Mouse (Mus musculus) B cell, adult 2 months (primary cell): Measurements from ENCODE around the gene Tubg2.
"Not testable (repeated sequence)": the region's sequence is repeated elsewhere in the genome, so short reads cannot be mapped to it uniquely, and the experiment has no call there.

Experiments used
- DNase-seq, 2 experiments: peaks; one replicate each; pipeline ENCODE4 v3.0.0; 2022

Tubg2 gene

DNA sequence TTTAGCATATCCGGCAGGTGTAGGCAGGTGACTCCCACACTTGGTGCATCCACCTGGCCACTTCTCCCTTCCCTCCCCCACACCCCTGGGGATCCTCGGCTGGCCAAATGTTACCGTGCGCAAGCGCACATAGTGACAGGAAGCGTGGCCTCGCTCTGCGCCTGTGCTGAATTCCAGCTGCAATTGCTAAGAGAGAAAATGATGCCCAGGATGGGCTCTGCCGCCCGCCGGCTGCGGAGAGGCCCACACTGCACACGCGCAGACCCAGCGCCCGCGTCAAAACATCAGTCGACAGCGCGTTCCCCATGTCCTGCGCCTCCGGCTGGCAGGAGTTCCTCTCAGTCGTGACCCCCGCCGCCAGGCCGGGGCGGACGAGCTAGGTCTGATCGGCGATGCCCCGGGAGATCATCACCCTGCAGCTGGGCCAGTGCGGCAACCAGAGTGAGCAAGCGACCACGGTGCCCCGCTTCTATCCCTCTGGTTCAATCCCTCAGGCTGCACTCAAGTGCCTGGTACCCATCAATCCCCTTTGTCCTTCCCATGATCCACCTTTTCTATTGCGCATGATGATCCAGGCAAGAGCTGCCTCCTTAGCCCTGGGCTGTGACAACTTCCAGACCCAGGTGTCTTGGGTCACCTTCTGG is at the start of gene Tubg2:
Gene Tubg2 (plus strand): TSS at position 180 of the 644 bp plus-strand sequence.
- DNase-seq: peak; percentile 68 to 72

DNA sequence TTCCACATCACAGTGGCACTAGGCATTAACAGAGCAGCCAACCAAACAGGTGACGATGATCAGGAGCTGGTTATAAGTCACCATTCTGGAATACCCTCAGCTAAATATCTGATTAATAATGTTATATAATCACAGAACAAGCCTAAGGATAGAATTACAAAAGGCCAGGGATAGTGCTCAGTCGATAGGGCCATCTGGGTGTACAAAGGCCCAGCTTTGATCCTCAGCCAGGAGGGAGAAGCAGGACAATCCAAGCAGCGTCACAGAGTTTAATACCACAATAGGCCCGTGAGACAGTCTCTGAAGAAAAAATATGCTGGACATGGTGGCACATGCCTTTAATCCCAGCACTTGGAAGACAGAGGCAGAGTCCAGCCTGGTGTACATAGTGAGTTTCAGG is 46.4 kb upstream of the Tubg2 start:
- no peak for DNase-seq

DNA sequence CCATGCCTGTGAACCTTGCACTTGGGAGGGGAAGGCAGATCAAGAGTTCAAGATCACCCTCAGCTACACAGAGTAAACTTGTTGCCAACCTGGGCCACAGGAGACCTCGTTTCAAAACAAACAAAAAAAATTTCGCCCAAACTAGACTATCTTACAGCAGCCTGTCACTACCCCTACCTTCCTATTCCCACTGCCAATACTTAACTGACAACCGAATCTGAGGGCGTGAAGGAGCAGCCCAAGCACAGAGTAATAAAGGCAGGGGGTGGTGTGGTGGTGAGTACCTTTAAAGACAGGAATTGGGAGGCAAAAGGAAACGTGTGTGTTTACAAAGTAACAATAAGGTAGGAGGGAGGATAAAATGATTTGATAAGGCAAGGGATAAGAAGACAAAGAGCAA is 45.0 kb upstream of the Tubg2 start:
- no peak for DNase-seq

DNA sequence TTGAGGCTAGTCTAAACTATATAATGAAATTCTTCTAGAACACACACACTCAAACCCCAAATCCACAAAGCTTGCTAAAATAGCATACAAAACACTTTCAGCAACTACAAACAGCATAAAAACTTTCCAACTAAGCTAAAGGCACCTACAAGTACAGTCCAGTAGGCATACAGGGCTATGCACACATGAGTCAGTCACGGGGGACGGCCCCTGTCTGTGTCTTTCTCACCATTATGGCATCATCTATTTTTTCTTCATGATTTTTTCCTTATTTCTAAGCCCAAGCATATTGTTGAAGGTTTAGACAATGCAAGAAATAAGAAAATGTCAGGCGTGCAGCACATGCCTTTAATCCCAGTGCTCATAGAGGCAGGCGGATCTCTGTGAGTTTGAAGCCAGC is 44.5 kb upstream of the Tubg2 start:
- no peak for DNase-seq

DNA sequence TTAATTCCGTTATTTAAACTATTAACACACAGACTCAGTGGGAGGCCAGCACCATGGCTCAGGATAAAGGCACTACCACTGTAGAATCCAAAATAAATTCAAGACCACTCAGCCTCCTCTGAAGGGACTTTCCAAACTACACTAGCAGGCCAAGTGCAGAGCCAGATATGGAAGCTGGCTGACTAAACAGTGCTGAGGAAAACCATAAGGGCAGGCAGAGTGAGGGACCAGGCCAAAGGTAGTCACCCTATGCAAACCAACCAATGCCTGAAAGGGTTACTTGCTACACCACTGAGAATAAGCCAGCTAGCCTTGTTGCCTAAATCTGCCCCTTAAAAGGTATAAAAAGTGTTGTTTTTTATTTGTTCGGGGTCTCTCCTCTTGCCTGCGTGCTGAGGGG is 43.5 kb upstream of the Tubg2 start:
- no peak for DNase-seq

DNA sequence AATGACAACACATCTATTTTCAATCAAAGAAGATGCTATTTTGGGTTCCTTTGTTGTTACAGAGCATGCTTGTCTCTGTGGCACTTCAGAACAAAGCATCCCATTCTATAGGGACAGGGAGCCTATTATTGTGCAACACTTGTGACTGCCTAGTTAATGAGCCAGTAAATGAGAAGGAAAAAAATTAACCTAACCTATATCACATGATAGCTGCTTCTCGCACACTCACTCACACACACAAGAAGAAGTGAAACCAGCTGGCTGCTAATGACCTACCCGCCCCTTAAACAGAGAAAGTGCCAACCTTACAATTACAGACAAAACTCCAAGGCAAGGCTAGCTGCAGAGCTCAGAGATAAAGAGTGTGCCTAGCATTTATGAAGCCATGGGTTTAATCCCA is 40.1 kb upstream of the Tubg2 start:
- DNase-seq: peak; percentile 66 to 67

DNA sequence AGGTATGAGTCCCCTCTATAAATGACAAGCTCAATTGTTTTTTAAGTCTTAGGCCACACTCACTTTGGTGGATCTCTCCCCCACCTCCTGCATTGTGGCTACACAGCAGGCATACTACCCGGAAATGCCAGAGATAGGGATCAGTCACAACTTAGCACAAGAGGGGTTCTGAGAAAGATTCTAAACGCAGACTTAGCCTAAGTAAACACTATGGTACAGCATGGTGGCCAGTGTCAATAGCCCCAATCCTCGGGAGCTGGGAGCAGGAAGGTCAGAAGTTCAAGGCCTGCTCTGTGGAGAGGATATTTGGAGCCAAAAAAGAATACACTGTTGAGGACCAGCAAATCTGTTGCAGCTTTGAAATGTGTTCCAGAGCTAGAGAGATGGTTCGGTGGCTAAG is 37.6 kb upstream of the Tubg2 start:
- no peak for DNase-seq

DNA sequence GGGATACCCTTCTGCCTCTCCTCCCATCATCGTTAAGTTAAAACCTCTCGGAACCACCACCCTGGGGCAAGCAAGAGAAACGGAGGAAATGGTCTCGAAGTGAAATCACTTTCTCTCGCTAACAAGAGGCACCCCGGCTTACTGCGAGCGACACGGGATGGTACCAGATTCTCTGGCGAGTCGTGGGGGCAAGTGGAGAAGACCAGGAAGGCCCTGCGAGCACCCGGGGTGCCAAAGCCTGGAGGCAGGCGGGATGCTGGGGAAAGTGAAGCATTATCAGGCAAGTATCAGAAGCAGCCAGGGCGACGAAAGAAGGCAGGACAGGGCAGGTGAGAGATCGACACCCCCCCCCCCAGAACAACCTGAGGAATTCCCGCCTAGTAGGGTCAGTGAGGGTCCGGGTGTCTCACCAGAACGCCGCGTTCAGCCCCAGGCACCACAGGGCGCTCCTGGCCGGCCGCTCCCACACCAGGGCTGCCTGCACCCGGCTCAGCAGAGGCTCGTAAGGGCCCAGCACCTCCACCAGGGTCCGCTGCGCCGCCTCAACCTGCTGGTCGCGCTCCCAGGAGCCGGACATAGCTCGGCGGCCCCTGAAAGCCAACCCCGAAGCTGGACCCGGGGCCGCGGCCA is 36.5 kb upstream of the Tubg2 start:
- DNase-seq: peak in 1 of 2 experiments; percentile 26

DNA sequence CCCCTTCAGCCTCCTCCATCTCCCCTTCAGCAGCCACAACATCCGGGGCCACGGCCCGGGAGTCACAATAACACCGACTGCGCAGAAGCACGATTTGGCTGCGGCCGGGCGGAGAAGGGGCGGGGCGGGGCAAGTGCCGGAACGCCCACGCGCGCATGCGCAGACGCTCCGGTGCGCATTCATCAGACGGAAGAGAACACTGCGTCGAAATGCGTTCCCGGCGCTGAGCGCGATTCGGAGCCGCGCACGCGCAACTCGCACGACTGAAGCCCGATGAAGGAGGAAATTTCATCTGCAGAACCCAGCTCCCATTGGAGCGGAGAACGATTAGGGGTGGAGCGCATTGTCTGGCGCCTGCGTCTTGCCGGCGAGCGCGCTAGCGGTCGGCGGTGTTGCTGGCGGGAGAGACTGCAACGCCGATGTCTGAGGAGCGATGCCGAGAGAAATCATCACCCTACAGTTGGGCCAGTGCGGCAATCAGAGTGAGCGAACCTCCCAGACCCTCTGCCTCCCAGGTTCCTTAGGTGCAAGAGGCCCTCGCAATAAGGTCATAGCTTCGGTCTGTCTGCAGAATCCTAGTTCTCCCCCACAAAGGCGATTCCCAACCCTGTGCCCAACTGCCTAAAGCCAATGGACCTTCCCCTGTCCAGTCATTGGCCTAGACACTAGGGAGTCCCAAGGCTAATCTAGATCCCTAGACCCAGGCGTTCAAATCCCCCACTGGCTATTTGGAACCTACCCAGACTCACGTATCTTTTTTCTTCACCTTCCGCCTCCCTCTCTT is 35.8 kb upstream of the Tubg2 start, which contains the start of the genes Retreg3 and Tubg1:
Gene Retreg3 (minus strand): TSS at position 133 of the 784 bp plus-strand sequence.
Gene Tubg1 (plus strand): TSS at position 178 of the 784 bp plus-strand sequence.
- peak; percentile 99 for DNase-seq

DNA sequence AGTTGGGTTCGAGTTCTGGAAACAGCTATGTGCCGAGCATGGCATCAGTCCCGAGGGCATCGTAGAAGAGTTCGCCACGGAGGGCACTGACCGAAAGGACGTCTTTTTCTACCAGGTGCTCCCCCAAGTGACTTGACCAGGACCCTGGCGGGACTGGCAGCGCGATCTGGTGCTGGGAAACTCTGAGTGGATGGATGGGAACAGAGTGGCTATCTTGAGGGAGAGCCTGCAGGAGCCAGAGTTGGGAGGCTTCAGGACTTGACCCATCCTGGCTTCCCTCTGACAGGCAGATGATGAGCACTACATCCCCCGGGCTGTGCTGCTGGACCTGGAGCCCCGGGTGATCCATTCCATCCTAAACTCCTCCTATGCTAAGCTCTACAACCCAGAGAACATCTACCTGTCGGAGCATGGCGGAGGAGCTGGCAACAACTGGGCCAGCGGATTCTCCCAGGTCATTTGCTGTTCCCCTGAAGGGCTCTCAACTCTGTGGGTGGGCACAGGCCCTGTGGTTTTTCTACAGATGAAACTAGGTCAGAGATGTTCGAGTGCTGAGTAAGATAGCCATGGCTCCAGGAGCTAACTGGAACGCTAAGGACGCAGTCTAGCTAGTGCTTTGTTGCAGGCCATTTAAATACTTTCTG is 35.0 kb upstream of the Tubg2 start:
- DNase-seq: no peak

DNA sequence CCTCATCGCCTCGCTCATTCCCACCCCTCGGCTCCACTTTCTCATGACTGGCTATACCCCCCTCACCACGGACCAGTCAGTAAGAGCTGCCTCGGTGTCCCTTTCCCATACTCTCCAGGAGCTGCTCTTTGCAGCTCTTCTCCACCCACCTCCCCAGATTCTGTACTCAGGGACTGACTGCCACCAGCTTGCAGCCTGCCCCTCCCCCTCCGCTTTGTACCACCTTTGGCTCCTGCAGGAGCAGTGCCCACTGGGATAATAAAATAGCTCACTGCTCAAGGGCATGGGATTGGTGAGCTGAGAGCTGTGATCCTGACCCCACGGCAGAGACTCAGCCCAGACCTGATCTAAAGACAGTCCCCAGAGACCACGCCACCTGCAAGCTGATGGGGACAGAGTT is 31.2 kb upstream of the Tubg2 start:
- DNase-seq: not testable (repeated sequence)

DNA sequence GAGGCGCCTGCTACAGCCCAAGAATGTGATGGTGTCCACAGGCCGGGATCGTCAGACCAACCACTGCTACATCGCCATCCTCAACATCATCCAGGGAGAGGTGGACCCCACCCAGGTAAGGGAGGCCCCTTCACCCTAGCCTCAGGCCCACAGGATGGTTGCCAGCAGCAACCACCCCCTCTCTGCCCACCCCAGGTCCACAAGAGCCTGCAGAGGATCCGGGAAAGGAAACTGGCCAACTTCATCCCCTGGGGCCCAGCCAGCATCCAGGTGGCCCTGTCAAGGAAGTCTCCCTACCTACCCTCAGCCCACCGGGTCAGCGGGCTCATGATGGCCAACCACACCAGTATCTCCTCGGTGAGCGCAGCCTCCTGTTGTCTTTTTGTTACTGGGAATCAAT is 30.7 kb upstream of the Tubg2 start:
- DNase-seq: not testable (repeated sequence)

DNA sequence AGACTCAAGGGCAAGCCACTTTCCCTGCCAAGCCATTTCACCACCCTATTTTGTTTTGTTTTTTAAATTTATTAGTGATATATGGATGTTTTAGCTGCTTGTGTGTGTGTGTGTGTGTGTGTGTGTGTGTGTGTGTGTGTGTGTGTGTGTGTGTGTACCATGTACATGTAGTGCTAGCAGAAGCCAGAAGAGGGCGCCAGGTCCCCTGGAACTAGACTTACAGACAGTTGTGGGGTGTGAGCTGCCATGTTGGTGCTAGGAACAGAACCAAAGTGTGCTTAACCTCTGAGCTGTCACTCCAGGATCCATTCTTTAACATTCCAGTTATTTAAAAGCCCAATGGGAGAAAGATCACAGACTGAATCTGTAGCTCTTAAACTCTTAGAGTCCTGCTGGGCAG is 28.6 kb upstream of the Tubg2 start:
- DNase-seq: peak; percentile 67 to 69

DNA sequence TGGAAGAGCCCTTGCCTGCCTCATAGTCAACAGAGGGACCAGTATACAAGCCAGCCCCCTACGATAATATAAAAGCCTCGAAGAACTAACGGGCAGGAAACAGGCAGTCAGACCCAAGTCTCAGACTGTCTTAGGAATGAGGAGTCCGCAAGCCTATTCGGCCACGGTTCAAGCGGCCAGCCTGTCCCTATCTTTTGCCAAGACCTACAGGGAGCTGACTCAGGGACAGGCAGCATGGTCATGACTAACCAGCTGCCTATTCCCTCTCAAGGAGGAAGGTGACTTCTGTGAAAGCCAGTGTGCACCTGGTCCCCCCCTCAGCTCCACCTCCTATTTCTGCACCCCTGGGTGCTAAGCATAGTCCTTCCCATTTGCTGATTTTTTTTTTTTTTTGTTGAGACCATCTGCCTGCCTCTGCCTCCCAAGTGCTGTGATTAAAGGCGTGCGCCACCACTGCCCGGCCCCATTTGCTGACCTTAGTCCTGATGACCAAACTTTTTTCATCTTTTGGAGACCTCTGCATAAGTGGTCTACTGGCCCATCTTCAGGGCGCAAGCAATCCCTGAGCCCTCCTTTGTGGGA is 26.6 kb upstream of the Tubg2 start:
- no peak for DNase-seq

DNA sequence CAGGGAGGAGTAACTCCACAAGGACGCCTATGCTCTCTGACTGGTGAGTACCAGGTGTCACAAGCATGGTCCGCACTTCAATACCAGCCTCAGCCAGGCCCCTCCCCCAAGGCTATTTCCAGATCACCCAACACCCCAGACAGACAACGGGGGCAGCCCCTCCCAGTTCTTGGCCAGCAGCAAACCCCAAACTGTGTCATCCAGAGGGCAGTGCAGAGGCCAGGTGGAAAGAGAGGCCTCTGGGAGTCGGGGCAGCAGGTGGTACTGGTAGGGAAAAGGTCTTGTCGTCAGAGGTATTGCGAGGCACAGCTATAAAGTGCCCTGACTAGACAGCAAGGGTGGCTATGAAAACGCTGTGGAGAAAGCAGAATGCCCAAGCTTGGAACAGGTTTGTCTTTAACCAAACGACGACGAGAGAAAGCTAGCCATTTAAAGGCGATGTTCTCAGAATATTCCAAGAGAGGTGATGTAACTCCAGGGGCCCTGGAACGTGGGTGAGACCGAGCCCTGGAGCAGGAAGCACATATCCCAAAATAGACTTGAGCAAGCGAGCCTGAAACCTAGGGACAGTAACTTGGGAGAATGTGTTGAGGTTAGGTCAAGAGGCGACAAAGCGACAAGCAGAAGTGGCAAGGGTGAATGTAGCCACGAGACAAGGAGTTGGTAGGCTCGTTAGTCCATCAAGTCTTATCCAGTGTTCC is 25.5 kb upstream of the Tubg2 start:
- no peak for DNase-seq

DNA sequence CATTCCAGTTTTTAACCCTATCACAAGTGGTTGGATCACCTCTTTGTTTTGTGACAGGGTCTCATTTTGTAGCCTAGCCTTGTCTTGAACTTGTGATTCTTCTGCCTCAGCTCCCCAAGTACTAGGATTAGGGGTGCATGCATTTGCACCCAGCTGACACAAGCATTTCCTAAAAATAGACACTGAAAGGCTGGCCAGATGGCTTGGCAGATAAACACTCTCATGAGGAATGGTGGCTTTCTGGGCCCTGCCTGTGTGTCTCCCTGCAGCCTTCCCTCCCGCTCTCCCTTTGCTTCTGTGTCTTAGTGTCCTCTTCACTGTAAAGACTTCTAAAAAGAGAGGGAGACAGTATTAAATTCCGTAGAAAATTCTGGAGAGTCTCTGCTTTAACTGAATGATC is 24.5 kb upstream of the Tubg2 start:
- no peak for DNase-seq

DNA sequence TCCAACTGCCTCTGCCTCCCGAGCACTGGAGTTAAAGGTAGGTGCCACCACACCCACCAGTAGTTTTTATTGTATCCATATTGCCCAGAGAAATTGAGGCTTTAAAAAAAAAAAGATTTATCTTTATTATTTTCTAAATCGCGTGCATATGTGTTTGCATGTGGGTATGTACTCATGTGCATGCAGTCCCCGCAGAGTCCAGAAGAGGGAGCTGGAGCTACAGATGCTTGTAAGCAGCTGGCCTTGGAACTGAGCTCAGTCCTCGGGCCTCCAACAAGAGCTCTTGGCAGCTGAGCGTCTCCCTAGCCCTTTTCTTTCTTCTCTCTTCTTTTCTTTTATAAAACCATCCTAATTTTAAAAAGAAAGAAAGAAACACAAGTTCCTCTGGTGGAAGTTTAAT is 24.0 kb upstream of the Tubg2 start:
- peak in 1 of 2 experiments; percentile 28 for DNase-seq

DNA sequence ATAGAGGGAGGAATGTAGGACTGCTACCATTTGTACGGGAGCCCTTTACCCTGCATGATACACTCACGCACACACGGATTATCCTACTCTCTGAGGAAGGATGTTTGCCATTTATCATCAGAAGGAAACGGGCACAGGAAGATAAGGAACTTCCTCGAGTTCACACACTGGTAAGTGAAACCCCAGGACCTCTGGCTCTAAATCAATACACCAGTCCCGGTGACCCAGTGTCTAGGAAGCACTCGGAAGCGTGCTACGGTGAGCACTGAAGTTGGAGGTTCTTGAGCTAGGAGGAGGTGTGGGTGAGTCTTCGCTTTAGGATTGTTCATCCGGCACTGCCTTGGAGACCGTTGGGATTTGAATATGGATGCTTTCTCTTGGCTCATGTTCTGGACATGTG is 22.7 kb upstream of the Tubg2 start:
- DNase-seq: no peak

DNA sequence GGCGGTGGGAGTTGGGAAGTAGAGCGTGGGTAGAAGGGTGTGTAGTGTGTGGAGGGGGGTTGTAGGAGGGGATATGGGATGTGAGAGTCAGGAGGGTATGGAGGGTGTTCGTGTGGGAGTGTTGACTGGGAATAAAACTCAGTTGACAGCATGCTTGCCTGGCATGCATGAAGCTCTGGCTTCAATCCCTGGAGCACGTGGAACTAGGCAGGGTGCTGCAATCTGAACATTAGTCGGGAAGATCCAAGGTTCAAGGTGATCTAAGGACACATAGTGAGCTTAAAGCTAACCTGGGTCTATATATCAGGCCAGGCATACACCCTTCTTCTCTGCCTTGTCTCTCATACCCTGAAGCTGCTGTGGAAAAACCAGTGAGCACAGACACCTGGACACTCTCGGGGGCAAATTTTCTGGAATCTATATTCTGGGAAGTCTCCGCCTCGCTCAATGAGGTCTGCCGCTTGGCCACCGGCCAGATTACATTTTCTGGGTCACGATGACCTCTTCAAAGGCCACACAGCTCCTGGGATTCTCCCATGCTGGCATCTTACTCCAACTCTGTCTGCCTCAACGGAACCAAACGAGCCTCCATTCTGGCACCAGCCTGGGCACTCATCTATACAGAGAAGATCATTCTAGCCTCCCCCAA is 21.4 kb upstream of the Tubg2 start:
- no peak for DNase-seq

DNA sequence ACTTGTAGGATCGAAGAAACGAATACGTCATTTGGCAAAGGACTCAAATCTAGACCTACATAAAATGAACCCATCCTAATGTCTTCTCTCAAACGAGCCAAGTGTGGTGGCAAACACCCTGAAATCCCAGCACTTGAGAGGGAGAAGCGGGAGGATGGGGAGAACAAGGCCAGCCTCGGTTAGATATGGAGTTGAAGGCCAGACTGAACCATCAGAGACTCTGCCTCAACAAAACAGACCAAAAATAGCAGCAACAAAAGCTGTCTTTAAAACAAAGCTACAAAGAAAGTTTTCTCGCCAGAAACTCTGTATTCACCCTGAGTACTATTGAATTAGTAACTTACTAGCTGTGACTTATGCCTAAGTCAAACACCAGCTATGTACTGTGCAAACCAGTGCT is 18.7 kb upstream of the Tubg2 start:
- no peak for DNase-seq

DNA sequence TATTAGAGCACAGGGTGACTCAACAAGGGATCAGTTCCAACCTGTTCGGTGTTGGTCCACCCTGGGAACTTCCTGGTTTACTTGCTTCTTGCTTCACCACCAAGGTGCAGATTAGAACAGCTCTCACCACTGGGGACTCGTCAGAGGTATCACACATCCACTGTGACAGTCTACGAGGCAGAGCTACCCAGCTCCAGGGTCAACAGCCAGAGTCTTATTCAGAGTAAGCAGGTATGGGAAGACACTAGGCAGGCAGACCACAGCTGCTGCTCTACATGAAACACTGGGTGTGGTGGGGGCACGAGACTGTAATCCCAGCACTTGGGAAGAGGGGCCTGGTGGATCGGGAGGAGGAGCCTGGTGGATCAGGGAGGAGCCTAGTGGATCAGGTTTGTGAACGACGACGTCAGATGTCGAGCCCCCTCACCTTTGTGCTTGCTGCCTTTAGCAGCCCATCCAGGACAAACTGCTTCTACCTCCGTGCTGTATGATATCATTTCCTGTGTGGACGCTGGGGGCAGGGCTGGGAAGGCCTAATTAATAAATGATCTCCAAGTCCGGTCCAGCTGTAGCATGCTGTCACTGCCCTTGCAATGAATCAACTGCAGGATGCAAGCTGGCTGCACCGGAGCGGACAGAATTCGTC is 17.0 kb upstream of the Tubg2 start:
- no peak for DNase-seq
